Mouse (Mus musculus): Measurements from ENCODE around the gene Sct.
"Not testable (repeated sequence)": the region's sequence is repeated elsewhere in the genome, so short reads cannot be mapped to it uniquely, and the experiment has no call there.

Sct gene

DNA sequence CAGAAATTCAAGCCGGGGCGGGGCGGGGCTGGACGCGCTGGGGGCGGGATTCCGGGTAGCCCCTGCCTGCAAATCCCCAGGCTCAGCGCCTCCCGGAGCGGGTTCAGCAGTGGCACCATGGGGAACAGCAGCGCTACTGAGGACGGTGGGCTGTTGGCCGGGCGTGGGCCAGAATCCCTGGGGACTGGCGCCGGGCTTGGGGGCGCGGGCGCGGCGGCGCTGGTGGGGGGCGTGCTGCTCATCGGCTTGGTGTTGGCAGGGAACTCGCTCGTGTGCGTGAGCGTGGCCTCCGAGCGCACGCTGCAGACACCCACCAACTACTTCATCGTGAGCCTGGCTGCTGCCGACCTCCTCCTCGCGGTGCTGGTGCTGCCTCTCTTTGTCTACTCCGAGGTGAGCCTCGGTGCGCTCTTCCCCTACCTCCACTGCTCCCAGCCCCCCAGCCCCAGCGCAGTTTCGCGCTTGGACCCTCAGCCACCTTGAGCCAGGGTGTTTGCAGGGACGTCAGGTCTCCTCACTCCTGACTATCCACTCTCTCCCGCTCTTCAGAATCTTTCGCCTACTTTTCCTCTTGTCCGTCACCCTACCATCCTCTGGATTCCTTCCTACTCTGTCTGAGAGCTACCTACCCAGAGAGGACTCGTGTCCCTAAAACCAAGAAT lies 13.1 kb upstream of the Sct start, which contains the start of gene Drd4:
Gene Drd4 (plus strand): TSS at position 86 of the 662 bp plus-strand sequence.
- no peak for DNase-seq (ENCODE audit: low spot score)

DNA sequence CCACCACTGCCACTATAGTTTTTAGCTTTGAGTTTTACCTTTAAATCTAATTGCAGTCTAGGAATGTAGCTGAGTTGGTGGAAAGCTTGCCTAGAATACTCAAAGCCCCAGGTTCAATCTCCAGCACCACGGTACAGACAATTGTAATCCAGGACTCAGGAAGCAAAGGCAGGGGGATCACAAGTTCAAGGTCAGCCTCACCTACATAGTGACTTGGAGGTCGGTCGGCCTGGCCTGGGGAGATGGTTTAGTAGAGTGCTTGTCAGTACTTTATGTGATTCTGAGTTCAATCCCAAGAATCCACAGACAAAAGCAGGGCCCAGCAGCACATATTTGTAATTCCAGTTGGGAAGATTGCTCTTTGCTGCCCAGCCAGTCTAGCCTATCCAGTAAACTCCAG lies 9.1 kb upstream of the Sct start:
- no peak for DNase-seq (ENCODE audit: low spot score)

DNA sequence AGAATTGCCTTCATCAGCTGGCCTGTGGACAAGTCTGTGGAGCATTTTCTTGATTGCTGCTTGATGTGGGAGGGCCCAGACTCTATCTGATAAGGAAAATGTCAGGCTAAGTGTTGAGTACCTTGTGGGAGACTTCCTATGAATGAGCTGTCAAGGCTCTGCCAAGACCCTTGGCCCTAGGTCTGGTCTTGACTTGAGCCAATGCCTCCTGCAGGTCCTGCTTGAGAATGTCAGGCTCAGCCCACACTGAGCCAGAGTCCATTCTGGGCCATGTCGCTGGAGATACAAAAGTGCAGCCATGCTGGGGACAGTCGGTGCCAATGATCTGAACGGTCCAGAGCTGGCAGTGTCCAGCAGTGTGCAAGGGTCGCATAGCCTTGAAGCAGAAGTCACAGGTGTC lies 3.8 kb upstream of the Sct start:
- DNase-seq (ENCODE audit: low spot score), result no peak

DNA sequence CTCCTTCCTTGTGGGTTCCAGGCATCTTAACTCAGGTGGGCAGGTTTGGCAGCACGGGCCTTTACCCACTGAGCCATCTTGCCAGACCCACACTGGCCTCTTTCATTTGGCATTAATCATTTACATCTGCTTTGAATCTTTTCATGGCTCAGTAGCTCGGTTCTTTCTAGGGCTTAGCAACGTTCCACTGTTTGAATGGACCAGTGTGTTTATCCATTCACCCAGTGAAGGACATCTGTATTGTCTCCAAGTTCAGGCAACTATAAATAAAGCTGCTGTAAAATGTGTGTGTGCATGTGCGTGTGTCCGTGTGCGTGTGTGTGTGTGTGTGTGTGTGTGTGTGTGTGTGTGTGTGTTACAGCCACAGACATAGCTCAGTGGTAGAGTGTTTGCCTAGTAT lies 2.5 kb upstream of the Sct start:
- no peak for DNase-seq (ENCODE audit: low spot score)

DNA sequence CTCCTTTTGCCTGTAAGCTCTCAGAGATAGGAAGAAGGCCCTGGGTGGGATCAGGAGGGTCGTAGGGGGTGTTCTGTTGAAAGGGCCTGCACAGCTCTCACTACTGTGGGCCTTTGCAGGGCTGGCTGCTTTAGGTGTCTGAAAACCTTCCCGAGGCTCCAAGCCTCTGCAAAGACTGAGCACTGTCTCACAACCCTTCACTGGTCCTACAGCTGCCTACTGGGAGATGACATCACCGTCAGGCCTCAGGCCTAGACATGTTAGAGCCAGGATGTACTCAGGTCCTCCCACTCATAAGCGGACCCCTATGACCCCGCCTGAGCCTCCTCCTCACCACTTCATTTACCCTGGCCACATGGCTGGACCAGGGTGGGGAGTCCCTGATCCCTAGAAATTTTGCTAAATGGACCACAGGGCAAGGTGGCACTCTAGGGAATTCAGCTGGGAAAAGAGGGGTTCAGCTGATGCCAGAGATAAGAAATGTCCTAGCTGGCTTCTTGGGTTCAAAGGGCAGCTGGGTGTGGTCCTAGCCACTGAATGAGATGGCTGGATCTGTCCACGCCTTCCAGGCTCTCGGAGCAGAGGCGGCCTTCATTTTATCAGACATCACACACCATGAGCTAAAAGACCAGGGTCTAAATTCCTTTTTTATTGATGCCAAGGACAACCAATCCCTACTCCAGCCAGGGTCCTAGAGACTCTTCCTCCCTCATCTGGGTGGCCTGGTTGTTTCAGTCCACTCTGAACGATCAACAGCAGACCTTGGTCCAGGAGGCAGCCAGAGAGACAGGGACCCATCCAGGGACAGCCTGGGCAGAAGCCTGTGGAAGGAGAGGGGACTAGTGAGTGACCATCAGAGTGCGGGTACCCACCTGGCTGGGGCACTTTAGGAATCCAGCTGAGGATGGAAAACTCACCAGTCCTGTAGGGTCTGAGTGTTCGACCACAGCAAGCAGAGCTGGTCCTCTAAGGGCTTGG lies 943 bp downstream of the Sct start:
- DNase-seq (ENCODE audit: low spot score), result no peak

DNA sequence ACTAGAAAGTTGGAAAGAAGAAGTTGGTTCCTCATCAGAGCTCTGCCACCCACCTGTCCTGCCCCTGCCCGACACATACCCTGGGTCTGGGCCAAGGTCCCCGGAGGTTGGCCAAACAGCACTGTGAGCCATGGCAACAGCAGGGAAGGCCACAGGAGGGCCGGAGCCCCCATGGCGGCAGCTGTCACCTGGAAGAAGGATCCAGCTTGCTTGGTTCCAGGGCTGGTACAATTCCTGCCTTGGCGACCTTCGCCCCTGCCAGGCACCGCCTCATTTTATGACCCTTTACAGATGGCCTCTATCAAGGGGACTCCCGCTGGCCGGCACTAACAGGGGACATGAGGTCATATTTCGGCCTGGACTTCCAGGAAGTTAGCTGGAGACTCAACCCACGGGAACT lies 2.4 kb downstream of the Sct start, which contains the start of gene Cdhr5:
Gene Cdhr5 (minus strand): TSS at position 241 of the 400 bp plus-strand sequence.
- no peak for DNase-seq (ENCODE audit: low spot score)

DNA sequence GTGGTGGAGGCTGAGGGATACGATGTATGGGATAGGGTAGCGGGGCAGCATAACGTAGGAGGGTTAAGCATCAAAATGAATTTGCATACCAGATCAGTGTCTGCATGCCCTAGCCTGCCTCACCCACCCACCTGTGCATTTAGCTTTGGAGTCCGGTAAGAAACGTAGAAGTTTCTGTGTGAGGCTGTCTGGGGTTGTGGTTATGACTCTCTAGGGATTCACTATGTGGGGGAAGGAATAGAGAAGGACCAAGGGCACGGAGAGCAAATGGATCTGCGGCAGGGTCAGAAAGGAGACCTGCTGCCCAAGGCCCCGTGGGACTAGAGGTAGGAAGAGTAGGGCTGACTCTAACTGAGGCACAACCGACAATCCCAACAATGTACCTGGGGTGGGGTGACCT lies 3.6 kb downstream of the Sct start:
- DNase-seq (ENCODE audit: low spot score), result no peak

DNA sequence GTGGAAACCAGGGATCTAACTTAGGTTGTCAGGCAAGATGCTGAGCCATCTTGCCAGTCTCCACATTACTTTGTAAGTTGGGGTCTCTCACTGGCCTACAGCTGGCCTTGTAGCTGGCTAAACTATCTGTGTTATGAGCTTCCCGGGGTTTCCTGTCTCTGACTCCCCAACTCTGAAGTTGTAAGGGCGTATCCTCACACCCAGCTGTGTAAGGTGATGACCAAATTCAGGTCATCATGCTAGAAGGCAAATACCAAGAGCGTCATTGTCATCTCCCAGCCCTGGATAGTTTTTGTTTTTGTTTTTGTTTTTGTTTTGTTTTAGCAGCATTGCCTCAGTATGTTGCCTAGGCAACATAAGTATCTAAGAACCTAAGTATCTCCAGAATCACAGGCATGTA lies 8.3 kb downstream of the Sct start:
- no peak for DNase-seq (ENCODE audit: low spot score)

DNA sequence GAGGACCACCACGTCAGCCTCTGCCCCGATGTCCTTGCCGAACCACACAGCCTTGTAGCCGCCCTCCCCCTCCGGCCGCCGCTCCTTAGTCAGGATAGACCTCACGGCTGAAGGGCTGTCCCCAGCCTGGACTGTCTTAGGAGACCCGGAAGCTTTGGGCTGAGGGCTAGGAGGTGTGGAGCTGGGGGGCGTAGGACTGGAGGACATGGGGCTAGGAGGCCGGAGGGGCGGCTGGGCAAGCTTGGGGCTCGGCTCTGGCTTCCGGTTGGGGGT lies 9.7 kb downstream of the Sct start:
- no peak for DNase-seq (ENCODE audit: low spot score)

DNA sequence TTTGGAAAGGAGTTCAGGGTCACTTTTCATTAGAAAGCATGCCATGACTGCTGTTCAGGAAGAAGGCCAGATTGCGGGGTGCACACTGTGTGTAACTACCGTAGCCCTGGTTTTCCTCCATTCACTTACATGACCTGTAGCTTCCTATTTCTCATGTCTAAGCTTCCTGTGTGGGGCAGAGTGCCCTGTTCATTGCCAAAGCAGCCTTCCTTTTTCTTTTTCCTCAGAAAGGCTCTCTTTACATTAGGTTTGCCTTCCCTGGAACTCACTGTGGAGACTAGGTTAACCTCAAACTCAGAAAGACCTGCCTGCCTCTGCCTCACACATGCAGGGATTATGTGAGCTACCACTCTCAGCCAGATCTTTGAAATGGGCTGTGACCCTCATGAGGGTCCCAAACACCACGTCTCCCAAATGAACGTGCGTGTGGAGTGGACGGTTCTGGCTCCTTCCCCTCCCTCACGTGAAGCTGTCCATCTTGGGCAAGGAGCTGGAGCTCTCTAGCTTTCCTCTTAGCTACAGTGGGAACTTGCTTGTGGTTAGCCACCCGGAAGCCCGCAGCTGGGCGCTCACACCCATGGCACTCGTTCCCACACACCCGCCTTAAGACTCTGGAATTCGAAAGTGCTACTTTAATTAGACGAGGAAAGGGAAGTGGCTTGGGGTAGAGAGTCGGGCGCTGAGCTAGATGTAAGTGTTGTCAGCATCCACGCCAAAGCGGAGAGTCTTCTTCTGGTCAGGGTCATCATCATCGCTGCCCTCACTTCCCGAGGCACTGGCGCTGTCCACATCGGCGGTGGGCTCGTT lies 10.3 kb downstream of the Sct start:
- DNase-seq (ENCODE audit: low spot score), result no peak

DNA sequence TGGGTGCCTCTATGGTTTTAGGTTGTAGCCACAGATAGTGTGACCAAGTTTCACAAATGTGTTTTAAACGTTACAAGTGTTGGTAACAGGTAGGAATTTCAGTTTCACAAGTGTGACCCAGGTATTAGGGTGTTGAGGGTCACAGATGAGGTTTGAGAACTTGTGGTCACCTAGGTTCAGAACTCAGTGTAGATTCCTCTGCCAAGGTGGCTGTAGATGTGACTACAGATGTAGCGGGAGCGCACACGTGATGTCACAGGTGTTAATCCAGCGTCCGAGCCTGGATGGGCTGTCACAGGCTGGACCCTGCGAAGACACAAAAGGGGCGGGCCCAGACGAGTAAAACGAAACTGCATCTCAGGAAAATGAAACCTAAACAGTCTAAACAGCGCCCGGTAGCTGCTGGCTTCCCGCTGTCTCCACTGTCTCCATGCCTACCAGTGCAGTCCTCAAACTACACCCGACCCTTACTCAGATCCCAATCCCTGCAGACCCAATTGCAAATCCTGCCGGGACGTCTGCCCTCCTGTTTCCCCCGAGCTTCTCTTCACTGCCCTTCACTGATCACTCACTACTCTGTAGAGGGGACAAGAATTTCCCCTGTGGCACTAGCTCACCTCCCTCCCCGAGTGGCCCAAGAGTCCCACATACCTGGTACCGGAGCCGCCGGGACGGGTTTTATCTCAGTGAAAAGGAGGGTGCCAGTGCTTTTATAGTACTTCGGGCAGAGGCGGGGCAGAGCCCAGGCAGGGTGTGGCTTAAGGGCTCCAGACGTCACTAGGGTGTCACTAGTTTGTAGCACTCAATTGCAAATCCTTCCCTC lies 13.0 kb downstream of the Sct start, which contains the start of gene Irf7:
Gene Irf7 (minus strand): TSS at position 743 of the 823 bp plus-strand sequence.
- peak; percentile 64 for DNase-seq (ENCODE audit: low spot score)

DNA sequence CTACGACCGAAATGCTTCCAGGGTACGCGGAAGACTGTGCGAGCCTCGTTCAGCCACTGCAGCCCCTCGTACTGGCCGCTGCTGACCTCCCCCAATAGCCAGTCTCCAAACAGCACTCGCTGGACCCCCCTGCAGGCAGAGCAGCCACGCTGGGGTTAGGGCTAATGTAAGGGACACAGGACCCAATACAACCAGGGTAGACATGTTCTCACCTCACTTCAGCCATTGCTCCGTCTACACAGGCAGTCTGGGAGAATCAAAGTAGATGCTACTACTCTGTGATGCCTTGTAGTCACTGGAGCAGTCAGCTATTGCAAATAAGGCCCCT lies 13.6 kb downstream of the Sct start:
- no peak for DNase-seq (ENCODE audit: low spot score)

DNA sequence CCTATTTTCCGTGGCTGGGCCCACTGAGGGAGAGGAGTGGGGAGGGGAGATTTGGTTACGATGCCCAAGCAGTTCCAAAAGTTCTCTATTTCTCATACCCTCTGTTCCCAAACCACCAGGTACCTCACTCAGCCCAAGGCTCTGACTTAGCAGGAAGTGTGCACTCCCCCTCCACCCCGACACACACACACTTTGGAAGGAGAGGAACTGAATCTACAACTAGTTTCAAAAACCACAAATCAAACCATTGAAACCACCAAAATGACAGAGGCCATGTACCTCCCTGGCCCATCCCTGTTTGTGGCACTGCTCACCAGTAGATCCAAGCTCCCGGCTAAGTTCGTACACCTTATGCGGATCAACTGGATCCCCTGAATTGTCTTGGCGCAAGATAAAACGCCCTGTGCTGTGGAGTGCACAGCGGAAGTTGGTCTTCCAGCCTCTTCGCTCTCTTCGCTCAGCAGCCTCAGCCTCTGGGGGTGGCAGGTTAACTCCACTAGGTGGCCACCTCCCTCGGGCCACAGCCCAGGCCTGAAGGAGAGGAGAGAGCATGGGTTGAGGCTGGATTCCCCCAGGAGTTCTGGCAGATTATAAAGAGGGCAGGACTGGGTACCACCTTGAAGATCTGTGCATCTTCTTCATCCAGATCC lies 14.0 kb downstream of the Sct start:
- DNase-seq (ENCODE audit: low spot score), result peak; percentile 38

DNA sequence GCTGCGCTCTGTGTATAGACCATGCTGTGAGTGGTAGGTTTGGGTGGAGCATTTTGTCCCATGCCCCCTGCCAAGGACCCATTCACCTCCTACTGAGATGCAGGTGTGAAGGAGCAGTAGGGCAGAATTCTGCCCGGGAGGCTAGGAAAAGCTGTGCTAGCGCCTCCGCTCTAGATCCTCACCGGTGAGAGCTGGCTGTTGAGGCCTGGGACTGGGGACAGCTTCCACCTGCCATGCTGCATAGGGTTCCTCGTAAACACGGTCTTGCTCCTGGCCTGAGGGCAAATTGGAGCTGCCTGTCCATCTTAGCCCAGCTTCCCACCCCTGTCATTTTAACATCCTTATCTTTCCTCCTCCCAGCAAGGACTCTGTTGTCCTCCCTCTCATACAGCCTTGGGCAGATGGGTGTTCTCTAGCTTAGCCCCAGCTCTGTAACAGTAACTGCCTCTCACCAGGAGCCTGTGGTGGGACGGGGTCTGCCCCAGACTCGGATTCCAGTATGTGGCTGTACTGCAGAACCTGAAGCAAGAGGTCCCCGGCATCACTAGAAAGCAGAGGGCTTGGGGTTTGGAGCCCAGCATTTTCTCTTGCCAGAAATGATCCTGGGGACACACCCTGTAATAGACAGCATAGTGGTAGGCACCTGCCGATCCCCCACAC lies 14.8 kb downstream of the Sct start:
- no peak for DNase-seq (ENCODE audit: low spot score)

DNA sequence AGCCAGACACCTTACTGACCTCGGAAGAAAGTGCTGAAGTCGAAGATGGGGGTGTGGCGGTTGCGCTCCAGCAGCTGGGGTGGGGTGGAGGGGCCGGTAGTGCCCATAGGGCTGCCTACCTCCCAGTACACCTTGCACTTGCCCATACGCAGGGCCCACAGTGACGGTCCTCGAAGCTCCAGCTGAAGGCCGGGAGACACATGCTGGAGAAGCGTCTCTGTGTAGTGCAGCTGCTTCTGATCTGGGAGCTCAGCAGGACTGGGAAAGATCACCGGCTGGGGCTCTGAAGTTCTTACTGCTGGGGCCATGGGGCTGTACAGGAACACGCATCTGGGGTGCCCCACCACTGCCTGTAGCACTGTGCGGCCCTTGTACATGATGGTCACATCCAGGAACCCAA lies 15.3 kb downstream of the Sct start:
- no peak for DNase-seq (ENCODE audit: low spot score)

DNA sequence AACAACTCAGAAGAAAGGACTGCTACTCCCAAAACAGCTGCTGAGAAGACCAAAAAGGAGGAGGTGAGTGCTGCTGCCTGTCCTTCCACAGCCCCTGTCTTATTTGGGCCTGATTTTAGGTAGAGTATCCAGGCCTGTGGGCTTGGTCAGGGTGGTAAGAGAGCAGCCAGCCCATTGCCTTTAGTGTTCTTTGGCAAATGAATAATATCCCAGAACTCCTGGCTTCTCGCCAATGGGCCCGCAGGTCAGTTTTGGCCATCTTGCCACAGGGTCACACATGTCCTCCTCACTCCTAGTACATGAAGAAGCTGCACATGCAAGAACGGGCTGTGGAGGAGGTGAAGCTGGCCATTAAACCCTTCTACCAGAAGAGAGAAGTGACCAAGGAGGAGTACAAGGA lies 17.5 kb downstream of the Sct start:
- no peak for DNase-seq (ENCODE audit: low spot score)

DNA sequence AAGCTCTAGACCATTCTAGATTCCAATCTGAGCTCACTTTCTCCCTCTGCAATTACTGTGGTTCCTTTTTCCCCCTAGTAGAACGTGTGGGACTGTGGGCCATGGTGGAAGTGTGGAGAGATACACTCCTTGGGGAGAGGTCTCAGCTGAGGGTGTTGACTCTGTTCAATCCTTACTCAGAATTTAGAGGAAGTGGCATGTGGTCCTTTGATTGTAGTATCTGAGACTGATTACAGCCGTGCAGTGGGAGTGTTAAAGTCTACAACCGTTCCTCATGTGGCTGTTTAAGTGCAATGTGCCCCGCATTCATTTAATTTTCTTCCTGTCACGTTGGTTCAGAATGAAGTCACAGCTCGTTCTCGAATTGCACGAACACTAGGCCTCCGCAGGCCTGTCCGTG lies 22.8 kb downstream of the Sct start:
- DNase-seq (ENCODE audit: low spot score), result no peak

DNA sequence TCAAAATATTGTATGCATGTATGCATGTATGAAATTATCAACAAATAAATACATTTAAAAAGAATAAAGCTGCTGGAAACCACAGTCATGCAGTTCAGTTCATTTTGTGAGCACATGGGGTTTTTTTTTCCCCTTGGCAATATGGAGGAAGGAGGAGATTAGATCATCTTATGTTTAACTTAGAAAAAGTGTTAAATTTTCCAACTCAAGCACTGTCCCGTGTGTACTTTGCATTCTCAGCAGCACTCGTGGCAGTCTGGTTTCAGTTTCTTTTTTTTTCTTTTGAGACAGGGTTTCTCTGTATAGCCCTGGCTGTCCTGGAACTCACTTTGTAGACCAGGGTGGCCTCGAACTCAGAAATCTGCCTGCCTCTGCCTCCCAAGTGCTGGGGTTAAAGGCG lies 28.4 kb downstream of the Sct start:
- DNase-seq (ENCODE audit: low spot score), result not testable (repeated sequence)

DNA sequence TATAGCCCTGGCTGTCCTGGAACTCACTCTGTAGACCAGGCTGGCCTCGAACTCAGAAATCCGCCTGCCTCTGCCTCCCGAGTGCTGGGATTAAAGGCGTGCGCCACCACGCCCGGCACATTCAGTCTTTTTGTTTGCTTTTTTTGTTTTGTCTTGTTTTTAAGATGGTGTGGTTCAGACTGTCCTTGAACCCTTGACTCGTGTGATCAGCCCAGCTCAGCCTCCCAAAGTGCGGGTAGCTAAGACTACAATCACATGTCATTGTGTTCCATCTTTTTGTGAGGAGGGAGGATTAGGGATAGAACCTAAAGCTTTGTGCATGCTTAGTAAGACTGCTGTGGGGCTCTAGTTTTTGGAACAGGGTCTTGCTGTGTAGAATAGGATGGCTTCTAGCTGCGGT lies 47.4 kb downstream of the Sct start:
- DNase-seq (ENCODE audit: low spot score), result no peak

DNA sequence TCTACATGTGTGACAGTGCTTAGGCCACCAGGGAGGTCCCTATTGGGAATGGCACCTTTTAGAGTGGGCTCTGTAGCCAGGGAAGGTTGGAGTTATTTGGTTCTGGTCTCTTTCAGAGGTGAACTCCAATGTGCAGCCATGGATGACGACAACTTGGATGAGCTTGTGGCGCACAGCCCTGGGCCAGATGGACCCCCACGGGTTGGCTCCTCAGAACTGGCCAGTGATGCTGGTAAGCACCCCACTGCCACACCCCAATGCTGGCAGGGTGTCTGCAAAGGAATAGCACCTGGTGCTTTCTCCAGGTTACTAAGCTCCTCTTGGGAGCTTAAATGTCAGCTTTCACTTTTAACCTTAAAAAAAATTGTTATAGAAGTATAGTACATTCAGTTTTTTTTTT lies 47.8 kb downstream of the Sct start:
- DNase-seq (ENCODE audit: low spot score), result no peak

DNA sequence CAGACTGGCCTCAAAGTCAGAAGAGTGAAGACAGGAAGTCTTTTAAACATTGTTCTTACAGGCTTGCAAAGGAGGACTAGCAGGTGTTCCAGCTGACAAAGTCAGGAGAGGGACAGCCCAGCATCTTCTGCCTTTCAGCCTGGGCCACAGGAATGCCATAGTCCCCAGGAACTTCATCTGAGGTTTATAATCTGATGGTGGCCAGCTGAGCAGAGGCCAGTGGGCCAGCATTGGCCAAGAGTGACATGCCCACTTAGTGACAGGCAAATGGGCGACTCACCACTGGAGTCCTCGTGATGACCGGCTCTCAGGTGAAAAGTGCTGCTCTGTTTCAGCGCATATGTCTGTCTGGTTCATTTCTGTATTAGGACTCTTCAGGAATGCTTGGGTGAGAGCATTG lies 48.4 kb downstream of the Sct start:
- DNase-seq (ENCODE audit: low spot score), result no peak
